Mouse (Mus musculus) erythroid progenitor cell, adult 5-6 weeks (primary cell): ENCODE results near the gene Ankrd65. TPM values are rescaled to one million over a fixed set of nuclear protein-coding genes. Genes with fewer than 3 reads are reported as not detected.

Source experiments
- ATAC-seq: replicated peaks from 2 replicates; pipeline ENCODE4 v1.8.0; 2016; ENCODE audit warnings: moderate number of reproducible peaks, mild to moderate bottlenecking, moderate TSS enrichment, inconsistent platforms; ENCODE audit not compliant: poor library complexity, low FRiP score, severe bottlenecking
- total RNA-seq, 2 experiments: library from RNA; stranded (forward) in 1 of 2; stranded (reverse) in 1 of 2; fragments of 150-400 nt in 1 of 2; fragments of 186-747, 209-891 nt in 1 of 2; gene quantifications; 2 replicates each; pipeline versions ENCODE4 v1.2.3 to v1.2.4; 2015 to 2017; ENCODE audit warnings: low replicate concordance in 2 of 2

The Ankrd65 gene
- total RNA-seq, 2 experiments from 2014 or later: 9.8 TPM; not detected in 1

DNA sequence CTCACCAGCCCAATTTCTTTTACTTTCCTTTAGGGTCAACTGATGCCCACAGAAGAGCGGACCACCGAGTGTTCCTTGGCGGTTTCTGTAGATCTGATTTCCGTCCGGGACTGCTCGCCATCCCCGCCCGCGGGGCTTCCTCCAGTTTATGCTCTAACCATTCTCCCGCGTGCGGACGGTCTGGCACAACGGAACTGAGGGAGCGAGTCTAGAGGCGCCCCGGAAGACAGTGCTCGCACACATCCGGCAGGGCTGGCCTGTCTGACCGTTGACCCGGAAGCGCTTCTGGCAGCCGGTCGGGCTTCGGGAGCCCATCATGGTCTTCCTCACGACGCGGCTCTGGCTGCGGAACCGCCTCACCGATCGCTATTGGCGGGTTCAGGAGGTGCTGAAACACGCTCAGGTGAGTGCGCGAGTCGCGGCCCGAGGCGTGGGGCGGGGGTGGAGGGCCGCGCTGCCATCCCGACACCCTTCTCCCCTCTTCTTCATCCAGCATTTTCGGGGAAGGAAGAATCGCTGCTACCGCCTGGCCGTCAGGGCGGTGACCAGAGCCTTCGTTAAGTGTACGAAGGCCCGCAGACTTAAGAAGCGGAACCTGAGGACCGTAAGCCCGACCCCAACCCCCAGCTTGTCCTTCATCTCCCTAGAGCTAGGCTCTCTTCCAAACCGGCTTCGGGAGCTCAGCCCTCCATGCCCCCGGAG, 13.3 kb downstream of the Ankrd65 start:
- ATAC-seq: peak; percentile 96

DNA sequence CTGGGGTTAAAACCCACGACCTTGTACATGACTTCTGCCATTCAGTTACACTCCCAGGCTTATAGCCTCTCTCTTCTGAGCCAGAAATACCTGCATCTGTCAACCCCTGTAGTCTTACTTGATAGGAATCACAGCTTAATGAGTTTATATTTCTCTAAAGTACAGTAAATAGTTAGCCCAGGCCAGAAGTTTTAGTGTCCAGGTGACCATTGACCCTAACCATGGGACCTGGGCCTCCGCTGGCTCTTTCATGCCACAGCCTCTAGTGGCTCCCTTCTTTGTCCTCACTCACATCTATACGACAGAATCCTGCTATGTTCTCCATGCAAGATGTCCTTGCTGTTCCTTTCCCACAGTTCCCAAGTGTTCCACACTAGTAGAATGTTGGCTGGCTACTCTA, 17.6 kb downstream of the Ankrd65 start:
- no peak for ATAC-seq

DNA sequence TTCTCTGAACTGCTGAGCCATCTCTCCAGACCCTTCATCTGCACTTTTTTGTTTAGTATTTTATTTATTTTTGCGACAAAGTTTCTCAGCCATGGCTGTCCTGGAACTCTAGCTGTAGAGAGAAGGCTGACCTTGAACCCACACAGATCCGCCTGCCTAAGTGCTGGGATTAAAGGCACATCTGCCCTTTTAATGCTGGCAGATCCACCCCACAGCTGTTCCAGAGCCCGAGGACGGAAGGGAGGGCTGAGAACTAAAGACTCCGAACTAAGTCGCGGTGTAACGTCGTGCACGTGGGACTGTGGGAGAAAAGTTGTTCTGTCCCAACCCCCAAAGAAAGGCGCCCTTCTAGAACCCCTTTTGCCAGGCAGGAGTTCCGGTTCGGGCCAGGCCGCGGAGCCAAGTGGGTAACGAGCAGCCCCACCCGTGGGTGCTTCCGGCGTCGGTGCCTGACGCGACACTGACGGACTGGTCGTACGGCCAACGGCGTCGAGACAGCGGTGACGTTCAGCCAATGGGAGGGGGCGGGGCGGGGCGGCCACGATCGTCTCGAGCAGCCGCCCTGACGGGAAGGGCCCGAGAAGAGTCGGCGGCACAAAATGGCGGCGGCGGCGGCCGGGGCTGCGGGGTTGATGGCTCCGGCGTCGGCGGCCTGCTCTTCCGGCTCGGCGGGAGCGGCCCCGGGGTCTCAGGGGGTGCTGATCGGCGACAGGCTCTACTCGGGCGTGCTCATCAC, 21.9 kb downstream of the Ankrd65 start, which contains the start of gene Ccnl2:
Gene Ccnl2, plus strand, starts transcription at position 561 of the 736 bp plus-strand sequence.
- ATAC-seq: peak; percentile 99

DNA sequence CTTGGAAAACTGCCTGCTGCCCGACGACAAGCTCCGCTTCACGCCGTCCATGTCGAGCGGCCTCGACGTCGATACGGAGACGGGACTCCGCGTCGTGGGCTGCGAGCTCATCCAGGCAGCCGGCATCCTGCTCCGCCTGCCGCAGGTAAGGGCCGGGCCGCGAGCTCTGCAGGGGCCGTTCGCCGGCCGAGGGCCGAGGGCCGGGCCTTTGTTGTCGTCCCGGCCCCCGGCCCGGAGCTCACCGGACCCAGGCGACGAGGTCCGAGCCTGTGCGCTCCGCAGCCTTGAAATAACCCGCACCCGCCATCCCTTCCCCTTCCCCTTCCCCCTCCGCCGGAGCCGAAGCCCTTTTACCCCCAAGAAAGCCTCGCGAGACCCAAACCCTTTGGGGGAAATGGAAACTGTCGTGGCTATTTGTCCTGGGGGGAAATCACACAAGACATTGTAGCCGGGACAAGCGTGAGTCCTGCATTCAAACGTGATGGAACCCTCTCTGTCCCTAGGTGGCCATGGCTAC, 22.5 kb downstream of the Ankrd65 start:
- 0 out of 2 replicates have a peak, but pooled peaks have one; percentile 2 for ATAC-seq

DNA sequence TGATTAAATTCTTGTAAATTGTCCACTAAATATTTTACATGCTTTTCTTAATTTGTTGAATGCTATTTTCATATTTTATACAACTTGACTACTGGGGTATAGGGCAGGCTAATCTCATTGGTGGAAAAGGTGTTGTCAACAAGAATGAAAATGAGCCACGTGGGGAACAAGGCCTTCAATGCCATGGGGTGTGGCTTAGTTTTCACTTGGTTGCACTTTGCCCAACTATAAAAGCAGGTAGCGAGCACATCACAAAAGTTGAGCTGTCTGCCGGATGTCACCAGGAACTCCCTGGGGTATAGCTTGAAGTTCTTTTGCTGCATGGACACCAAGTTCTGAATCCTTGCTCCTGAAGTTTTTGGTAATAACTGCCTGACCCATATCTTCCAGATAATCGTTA, 27.3 kb downstream of the Ankrd65 start:
- no peak for ATAC-seq

DNA sequence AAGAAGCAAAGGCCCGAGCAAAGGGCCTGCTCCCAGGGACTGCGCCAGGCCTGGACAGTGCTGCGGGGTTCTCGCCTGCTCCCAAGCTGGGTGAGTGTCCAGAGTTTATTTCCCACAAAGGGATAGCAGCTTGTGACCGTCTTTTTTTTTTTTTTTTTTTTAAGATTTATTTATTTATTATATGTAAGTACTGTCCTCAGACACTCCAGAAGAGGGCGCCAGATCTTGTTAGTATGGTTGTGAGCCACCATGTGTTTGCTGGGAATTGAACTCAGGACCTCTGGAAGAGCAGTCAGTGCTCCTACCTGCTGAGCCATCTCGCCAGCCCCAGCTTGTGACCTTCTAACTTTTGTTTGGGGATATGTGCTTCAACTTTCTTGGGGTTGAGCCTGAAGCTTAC, 30.8 kb downstream of the Ankrd65 start:
- no peak for ATAC-seq

DNA sequence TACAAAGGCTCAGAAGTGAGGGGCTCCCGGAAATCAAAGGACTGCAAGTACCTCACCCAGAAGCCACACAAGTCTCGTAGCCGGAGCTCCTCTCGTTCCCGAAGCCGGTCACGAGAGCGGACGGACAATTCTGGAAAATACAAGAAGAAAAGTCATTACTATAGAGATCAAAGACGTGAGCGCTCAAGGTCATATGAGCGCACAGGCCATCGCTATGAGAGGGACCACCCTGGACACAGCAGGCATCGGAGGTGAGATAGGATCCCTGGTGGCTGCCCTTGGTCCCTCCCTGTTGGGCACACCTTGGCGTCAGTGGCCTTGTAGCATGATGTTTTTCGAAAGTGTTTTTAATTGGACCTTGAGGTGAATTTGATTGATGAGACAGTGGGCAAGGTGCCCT, 33.2 kb downstream of the Ankrd65 start:
- ATAC-seq: no peak

DNA sequence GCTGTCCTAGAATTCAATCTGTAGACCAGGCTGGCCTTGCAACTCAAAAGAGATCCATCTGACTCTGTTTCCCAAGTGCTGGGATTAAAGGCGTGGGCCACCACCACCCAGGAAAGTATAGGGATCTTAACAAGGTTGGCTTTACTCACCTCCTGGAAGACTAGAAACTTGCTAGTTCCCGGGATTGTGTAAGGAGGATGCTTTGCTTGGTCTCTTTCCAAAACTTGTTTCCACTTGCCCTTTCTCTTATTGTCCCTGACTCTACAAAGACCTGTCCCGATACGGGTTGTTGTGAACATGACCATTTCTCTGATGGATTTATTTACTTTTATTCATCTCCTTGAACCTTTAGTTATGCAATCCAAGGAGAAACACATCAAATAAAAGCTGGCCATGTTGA, 39.6 kb downstream of the Ankrd65 start:
- ATAC-seq: no peak

DNA sequence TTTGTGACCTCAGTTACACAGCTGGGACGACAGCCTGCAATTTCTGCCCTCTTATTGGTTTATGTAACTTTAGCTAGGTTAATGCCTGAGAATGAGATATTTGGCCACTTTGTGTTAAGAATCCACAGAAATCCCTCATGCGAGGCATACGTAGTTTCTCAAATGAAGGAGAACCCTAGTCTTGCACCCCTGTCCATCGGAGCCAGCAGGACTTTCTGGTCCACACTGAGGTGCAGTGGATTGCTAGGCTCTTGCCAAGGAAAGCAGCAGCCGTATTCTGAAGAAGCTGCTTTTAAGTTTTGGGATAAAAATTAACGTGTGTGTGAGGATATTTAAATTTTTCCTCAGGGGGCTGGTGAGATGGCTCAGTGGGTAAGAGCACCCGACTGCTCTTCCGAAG, 40.4 kb downstream of the Ankrd65 start:
- ATAC-seq: no peak

DNA sequence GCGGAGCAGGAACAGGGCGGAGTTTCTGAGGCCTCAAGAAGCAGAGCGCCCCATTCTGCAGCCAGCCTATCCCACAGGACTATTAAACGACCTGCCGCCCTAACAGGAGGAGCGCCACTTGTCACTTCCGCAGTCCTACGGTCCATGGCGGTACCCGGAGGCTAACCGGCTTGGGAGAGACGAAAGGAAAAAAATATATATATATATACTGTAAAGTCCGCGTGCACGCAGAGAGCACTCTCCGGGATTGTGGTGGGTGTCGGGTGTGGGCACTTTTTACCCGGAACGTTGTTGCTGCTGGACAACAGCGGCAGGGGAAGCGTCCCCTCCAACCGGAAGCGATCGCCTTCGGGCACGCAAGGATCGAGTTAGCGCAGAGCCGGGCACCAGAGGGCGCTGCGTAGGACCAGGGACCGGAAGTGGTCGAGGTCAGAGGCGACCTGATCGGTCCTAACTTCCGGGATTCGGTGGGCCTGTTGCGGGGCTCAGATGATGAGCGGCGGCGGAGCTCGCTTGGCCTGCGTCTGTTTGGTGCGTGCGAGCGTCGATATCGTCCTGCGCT, 41.0 kb downstream of the Ankrd65 start, which contains the start of gene Aurkaip1:
Gene Aurkaip1, plus strand, starts transcription at position 68 of the 562 bp plus-strand sequence.
- ATAC-seq: peak; percentile 92

DNA sequence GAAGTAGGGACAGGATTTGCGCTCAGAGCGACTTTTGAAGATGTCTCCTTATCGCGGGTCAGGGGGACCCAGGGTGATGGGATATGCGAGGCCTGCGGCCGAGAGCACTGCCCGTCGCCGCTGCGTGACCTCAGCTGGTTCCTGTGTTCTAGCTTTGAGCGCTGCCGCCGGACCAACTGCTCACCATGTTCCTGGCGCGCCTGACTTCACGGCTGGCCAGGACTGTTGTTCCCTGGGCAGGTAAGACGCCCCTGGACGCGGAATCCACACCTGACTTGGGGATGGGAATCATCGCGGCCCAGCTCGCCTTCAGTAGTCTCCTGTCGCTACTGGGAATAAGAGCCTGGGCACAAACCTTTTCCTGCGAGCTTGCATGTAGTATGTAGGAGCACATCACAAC, 41.6 kb downstream of the Ankrd65 start:
- ATAC-seq: peak; percentile 41

DNA sequence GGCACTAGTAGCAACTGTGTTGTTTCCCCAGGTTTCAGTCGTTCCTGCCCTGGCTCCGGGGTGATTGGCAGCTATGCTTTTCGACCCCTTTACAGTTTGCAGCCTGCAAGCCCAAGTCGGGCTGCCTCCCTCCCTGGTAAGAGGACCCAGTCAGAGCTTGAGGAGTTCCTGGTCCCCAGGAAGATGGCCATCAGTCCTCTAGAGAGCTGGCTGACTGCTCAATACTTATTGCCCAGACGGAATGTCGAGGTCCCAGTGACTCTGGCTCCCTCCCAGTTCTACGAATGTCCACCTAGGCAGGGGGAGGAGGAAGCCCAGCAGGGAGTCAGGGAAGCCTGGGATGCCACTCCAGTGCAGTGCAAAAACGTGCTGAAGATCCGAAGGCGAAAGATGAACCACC, 42.1 kb downstream of the Ankrd65 start:
- no peak for ATAC-seq

DNA sequence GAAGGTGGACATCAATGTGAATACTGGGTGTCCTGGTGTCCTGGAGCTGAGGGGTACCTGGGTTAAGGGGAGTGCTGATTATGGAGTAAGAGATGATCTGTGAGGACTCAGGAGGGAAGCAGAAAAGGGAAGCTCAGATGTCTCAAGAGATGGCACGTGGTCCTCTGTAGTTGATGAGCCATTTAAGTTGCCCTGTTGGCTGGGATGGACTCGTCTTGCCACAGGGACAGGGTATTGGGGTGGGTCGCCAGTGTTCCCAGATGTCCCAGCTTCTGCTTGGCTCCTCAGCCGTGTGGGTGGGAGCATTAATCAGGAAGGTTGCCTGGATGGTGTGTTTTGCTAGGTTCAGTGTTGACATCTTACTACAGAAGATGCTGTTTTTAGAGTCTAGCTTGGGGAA, 43.0 kb downstream of the Ankrd65 start:
- ATAC-seq: no peak

DNA sequence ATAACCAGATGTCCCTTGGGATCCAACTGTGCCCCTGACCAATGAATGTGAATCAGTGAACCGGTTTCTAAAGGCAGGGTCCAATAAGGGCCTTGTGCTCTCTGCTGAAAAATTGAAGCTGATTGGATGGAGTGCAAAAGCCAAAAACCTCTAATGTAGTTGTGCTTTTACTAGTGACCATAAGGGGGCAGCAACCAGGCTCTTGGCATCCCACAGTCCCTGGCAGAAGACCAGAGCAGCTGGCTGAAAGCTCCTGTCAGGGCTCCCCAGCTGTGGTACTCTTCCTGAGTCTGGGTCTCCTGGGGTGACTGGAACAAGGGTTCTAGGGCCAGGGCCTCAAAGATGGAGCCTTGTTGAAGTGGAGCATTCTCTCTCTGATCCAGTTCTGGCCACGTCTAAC, 43.6 kb downstream of the Ankrd65 start:
- peak; percentile 54 for ATAC-seq

DNA sequence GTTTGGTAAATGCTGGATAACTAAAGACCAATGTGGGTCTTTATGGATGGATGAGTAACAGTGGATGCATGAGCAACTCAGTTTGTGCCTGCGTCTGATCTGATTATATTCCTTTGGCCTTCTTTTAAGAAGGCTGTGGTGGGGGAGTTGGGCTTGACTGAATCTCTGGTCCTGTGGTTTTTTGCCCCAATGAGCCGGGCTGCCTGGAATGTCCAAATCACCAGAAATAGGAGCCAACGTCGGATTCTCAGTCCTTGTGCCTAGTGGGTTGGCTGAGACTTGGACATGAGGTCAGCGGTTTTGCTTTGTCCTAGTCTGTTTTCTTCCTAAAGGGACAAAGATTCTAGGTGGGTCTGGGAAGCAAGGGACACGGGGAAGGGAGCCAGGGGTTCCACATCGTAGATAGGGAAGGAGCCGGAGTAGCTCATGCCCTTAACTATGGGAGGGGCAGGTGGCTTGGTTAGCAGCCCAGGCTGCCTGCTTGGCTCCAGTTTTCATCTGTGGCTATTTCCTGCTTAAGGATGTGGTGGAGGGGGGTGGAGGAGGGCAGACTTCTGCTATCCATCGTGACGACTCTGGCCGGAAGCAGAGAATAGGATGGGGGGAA, 47.3 kb downstream of the Ankrd65 start:
- no peak for ATAC-seq

DNA sequence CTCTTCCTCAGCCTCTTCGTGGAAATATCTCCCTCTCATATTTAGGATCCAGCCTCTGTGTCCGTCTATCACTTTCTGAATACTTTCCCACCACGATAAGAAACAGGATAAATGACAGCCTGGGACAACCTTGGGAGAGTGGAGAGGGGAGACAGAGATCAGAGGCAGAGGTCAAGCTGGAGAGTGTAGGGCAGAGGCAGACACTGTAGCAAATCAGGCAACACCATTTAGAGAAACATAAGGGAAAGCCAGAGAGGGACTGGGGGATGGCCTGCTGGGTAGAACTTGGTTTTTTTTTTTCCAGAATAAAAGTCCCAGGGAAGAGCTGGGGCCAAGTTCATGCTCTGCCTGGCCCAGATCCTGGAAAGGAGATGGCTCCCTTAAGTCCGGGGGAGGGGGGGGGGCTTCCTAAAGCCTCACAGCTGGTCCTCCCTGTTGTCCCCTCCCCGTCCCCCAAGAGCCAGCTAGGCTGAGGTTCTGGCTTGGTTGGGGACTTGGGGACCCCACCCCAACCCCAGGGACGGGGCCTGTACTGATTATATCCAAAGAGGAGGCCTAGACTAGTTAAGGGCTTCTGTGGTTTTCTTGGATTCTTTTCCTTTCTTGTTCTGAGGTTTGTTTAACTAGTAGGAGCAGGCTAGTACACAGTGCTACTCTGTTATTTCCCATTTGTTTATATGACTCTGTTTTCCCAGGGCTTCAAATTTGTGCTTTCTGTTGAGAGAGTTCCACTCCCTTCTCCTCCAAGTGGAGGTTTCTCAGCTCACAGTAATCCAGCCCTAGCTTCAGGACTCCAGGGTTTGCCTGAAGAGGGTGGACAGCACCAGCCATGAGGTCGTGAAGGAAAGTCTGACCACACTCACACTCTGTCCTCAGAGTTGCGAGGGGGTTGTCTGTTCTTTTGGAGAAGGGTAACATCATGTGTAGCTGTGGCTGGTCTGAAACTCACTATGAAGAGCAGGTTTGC, 48.2 kb downstream of the Ankrd65 start:
- ATAC-seq: no peak

DNA sequence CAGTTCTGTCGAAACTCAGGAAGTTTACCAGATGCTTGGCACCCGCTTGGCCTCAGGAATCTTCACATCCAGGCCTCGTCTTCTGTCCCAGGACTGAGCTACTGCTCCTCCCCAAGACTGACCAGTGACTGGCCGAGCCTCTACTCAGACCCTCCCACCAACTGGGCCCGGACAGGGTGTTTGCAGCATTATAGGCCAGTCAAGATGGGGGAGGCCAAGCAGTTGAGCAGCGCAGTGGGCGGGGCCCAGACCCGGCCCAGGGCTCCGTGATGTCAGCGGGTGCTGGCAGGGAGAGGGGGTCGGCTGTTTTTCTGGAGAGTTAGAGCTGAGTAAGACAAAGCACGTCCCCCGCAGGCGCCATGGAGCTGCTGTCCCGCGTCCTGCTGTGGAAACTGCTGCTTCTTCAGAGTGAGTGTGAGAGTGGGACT, 49.3 kb downstream of the Ankrd65 start, which contains the start of gene Mxra8:
Gene Mxra8, plus strand, starts transcription at position 198 of the 428 bp plus-strand sequence.
- ATAC-seq: no peak

DNA sequence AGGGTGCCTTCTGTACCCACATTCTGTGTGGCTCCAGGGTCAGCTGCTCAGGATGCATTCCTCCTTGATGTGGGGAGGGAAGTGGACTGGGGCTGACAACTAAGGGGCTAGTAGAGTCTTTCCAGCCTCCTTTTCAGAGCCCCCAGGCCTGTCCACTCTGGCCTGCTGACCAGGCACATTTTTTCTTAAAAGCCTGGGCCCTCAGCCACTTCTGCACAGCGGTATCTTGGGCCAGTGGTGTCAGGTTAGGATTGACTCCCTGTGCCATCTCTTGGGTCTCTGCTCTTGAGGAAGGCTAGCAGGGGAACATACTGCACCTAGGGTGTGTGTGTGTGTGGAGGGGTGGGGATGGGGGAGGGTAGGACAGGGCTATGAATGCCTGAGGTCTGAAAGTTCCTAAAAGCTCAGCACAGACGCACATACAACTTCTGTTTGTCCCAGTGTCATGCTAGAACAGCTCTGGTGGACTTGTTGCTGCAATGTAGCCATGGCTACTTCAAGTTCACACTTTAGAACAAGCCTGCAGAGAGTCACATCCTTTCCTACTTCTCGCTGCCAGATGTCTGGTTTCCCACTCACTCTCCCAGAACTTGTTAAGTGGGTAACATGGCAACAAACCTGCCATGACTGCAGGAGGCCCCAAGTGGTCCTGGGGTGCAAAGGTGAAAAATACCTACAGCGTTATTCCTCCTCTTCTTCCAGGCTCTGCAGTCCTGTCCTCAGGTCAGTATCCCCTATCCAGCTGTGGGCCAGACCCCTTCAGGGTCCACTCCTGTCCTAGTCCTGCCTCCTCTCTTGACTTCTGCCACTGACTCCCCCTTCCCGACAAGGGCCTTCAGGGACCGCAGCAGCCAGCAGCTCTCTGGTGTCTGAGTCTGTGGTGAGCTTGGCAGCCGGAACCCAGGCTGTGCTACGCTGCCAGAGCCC, 50.1 kb downstream of the Ankrd65 start:
- ATAC-seq: no peak
